Mouse (Mus musculus) C2C12 (cell line): Measurements from ENCODE around the gene Gm867.

ENCODE experiments used
- CEBPB ChIP-seq: IDR thresholded peaks from one replicate; pipeline ENCODE4 v1.6.1; 2011; ENCODE audit warnings: low read depth, mild to moderate bottlenecking, control low read depth, moderate library complexity
- CTCF ChIP-seq: IDR thresholded peaks from one replicate; pipeline ENCODE4 v1.5.1; 2011; ENCODE audit not compliant: control insufficient read depth, insufficient read depth, insufficient read length
- USF1 ChIP-seq: IDR thresholded peaks from one replicate; pipeline ENCODE4 v1.6.1; 2011; ENCODE audit warnings: low read depth, mild to moderate bottlenecking, control low read depth, moderate library complexity

- TF ChIP-seq CEBPB = peak; percentile 17
- TF ChIP-seq CTCF = no peak
- TF ChIP-seq USF1 = no peak
These were observed 3.7 kb upstream of the Gm867 start for GRCm38 (mm10) chr10:75944066-75944772.
